Mouse (Mus musculus): Measurements from ENCODE around the gene Pold4.
"Not testable (repeated sequence)": the region's sequence is repeated elsewhere in the genome, so short reads cannot be mapped to it uniquely, and the experiment has no call there.

Gene Pold4

DNA sequence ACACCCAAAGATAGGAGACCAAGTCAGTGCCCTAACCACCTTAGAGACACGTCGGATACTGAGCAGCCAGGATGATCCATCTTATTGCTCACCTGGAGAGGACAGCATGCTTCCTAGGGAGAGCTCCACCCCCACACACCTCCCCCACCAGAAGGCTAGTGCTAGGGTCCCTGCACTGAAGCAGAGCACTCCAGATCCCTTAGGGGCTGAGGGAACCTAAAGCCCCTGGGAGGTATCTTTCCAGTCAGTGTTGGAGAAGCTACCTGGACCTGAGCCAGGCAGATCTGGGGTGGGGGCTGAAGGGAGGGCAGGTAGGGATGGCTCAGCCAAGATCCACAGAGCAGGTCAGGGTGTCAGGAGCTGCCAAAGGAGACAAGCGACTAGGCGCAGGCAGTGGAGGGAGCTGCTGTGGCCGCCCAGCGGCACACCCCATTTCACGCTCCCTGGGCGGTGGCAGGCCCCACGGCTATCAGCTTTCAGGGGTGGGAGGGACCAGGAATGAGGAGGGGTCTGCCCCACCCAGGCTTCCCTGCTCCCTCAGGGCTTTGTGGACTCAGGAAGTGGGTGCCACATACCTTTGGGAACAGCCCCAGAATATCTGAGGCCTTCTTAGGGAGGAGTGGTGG lies 2.1 kb upstream of the Pold4 start:
- peak; percentile 63 for DNase-seq (ENCODE audit: low spot score)

DNA sequence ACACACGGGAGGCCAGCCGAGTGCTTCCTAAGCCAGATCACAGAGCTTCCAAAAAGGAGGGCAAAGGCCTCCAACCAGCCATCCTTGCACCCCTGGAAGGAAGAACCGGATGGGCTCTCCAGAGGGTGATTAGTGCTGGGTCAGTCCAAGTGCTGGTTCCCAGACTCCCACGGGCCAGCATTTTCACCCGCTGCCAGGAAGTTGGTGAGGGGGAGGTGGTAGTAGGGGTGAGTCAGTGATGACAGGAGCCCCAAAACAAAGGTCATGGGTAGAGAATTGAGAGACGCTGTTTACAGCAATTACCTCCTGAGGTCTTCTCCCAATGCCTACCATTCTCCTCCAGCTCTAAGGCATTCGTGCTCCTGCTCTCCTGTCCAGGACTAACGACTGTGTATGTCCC lies 1.3 kb upstream of the Pold4 start:
- peak; percentile 45 for DNase-seq (ENCODE audit: low spot score)

DNA sequence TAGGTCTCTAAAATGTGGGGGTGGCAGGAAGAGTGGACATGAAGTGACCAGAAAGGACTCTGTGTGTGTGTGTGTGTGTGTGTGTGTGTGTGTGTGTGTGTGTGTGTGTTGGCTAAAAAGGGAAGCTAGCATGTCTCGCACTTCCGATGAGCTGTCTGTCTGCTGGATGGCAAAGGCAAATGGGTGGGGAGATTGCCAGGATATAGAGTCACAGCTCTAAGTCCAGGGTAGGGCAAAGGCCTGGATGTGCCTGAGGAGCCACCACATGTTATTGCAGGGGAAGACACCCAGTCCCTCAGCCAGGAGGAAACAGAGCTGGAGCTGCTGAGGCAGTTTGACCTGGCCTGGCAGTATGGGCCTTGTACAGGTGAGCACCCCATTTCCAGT lies 480 bp downstream of the Pold4 start:
- DNase-seq (ENCODE audit: low spot score), result no peak

DNA sequence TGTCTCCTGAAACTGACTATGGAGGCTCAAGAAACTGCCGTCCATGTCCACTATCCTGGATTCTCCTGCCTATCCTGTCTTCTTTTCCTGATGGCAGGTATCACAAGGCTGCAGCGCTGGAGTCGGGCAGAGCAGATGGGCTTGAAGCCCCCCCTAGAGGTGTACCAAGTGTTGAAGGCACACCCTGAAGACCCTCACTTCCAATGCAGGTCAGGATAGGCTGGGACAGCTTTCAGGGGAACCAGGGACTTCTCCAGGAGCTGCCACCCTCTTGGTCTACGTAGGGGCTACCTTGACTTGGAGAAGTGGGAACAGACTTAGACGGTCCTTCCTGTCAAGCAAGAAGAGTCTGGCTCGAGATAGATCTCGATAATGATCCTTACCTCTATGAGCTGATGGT lies 952 bp downstream of the Pold4 start:
- no peak for DNase-seq (ENCODE audit: low spot score)

DNA sequence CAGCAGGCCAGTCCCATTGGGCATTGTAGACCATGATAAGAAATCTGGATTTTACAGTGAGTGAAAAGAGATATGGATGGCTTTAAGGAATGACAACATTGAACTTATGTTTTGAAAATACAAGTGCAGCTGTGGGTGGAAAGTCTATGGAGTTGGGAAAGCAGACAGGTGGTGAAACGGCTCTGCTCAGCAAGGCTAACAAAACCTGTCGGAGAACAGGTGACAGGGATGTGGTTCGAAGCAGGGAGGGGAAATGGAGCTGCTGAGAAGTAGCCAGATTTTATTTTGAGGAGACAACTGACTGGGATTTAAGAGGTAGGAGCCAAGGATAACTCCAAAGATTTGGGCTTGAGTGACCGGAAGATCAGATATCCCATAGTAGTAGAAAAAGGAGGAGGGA lies 2.8 kb downstream of the Pold4 start:
- DNase-seq (ENCODE audit: low spot score), result no peak

DNA sequence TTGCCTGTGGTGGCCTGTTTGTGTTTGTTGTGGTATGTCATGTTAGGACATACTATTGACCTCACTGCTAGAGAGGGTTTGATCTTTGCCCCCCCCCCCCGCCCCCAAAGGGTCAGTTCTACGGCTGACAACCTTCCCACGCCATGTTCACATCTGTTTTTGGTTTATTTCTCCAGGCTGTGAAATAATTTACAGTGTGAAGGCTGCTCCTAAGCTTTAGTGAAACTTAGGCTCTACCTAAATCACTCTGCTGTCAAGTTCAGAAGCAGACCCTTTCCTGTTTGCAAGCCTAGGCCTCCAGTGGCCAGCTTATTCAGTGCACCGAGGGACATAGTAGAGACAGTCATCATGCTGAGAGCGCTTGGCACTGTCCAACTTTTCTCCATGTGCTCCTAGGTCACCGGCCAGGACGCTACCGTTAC lies 8.6 kb downstream of the Pold4 start:
- no peak for DNase-seq (ENCODE audit: low spot score)

DNA sequence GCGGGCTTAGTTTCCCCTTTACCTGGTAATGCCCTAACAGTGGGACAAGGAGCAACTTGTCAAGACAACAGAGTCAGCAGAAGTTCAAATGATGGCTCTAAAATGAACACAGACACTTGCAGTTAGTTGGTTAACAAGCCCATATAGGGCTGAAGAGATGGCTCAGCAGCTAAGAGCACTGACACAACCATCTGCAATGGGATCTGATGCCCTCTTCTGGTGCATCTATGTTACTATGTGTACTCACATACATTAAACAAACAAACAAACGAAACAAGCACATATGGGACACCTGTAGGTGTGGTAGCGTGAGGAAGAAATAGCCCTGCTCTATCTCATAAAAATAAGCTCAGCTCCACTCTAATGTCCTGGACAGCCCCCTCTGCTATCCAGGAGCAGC lies 10.7 kb downstream of the Pold4 start:
- DNase-seq (ENCODE audit: low spot score), result no peak

DNA sequence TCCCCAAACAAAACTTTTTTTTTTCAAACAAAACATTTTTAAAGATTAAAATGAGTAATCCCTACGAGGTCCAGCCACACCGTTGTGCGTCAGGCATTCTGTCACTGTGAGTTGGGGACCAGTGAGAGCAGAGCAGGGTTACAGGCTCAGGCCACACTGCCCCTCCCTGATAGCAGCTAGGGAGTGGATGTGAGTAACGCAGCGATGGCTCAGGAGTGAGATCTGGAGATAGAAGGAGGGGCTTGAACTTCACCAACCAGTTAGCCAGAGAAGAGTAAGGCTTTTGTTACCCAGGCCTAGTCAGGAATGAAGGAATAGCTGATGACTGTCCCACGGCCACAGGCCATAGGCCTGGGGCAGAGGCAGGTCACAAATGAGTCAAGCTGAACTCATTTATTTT lies 13.1 kb downstream of the Pold4 start:
- DNase-seq (ENCODE audit: low spot score), result no peak

DNA sequence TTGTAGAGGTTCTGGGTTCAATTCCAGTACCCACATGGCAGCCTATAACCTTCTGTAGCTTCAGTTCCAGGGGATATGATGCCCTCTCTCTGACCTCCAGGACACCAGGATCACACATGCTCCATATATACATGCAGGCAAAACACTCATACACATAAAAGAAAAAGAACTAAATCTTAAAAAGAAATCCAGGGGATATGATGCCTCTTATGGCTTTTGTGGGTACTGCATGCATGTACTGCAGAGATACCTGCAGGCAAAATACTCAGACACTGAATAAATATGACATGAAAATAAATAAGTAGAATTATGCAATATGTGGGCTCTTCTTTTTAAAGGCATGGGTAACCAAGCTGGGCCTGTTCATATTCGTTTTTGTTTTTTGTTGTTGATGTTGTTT lies 15.3 kb downstream of the Pold4 start:
- no peak for DNase-seq (ENCODE audit: low spot score)

DNA sequence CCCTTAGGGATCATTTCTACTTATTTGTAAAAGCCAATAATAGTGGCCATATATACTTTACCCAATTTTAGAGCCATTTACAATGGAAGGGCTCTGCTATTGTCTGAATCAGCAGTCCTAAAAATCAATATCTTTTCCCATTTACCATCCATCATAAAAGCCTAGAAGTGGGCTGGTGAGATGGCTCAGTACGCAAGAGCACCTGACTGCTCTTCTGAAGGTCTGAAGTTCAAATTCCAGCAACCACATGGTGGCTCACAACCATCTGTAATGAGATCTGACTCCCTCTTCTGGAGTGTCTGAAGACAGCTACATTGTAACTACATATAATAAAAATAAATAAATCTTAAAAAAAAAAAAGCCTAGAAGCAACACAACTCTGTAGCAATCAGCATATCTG lies 17.0 kb downstream of the Pold4 start:
- not testable (repeated sequence) for DNase-seq (ENCODE audit: low spot score)

DNA sequence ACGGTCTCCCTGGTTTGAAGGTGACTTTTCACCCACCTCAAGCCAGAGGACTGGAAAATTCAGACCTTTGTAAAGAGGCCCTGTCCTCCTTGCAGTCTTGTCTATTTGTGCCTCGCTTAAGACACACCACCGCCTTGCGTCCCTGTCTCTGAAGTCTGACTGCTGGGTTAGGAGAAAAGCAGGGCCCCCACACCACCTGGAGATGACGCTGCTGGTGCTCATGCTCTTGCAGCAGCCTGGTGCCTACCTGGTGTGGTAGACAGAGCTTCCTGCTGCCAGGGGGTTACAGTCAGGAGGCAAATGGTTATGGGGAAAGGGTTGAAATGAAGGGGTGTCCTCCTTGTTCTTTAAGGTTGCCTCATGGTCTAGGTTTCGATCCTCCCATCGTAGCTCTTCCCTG lies 22.5 kb downstream of the Pold4 start:
- no peak for DNase-seq (ENCODE audit: low spot score)

DNA sequence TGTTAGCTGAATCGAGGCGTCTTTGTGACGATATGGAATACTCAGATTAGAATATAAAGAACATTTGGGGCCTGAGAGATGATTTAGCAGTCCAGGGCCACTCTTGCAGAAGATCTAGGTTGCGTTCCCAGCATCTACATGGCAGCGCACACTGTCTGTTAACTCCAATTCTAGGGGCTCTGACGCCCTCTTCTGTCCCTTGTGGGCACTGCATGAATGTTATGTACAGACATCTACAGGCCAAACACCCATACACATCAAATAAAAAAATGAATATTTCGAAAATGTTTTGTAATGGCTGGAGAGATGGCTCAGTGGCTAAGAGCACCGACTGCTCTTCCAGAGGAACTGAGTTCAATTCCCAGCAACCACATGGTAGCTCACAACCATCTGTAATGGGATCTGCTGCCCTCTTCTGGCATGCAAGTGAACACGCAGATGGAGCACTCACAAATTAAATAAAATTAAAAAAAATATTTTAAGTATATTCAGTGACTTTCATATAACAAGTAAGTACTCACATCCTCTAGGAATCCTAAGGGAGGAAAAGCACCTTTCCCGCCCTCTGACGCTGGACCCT lies 24.0 kb downstream of the Pold4 start:
- no peak for DNase-seq (ENCODE audit: low spot score)

DNA sequence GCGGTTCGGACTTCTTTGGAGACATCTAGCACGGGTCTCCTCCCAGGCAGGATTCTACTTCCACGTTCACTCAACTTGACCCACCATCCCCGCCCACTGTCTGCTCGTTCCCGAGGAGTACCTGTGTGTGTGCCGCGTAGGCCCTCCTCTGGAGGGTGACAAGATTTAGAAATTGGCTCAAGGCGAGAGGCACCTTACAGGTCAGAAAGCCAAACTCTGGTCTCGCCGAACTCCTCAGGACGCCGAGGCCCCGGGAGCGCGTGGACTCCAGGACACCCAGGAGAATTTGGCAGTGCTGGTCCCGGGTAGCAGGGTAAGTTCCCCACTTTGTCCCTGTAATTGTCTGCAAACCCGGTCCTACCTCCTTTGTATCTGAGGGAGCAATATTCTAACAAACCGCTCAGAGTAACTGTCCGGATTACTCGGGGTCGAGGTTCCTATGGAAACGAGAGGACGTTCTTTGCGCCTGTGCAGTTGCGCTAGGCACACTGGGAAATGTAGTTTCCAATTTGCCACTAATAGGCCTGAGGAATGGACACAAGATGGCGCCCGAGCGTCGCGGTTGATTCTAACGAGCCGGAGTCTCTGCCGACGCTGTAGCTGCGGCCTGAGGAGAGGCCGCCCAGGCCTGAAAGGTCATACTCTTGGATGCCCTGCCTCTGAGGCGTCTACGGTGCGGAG lies 25.7 kb downstream of the Pold4 start:
- peak; percentile 95 for DNase-seq (ENCODE audit: low spot score)

DNA sequence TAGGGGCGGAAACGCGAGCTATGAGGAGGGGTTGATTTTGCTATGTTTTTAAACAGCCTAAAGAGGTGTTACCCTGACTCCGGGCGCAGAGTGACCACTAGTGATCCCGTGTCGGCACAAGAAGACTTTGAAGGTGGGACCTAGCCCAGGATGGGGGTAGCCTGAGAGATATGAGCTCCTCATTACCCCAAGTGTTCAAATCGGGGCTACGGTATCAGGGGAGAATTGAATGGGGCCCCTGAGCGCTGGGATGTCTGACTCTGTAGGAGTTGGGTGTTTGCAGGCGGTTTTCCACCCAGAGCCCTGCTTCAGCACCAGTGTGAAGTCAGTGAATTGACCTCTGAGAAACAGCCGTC lies 26.2 kb downstream of the Pold4 start:
- DNase-seq (ENCODE audit: low spot score), result no peak

DNA sequence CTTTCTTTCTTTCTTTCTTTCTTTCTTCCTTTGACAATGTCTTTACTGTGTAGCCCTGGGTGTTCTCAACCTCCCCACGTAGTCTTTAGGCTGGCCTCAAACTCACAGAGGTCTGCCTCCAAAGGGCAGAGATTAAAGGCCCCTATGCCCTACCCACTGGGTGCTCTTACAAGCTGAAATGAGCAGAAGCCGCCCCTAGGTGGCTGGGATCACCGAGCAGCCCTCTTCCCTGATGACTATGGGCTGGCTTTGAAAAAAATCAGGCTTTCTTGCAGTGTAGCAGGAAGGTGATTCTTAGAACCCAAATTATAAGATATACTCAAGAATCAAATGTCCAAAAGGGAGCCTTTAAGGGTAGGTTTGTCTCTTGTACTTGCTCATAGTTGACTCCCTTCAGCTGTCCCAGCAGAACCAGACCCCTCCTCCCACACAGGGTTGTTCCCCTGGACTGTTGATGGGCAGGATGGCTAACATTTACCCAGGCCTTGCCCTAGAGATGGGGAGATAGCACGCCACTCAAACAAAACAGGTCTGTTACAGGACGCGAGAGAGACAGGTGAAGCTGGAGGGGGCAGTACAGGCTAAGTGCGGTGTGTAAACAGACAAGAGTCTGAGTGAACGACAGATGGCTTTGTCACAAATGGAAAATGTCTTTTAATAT lies 29.5 kb downstream of the Pold4 start:
- DNase-seq (ENCODE audit: low spot score), result no peak

DNA sequence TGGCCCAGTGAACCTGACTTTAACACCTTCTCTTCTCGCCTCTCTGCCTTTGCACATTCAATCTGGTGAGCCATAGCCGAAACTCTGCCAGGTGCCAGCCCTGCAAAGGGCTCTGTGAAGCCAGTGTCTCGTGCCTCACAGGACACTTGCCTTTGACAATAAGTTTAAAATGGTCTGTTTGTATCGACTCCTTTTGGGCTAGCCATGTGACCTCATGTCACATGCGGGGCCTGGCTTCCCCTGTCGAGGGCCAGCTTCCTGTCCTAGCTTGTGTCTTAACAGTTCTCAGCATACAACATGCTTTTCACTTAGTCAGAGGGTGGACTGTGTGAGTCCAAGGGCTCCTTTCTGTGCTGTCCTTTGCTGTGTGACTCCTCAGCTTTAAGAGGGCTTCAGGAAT lies 31.1 kb downstream of the Pold4 start:
- DNase-seq (ENCODE audit: low spot score), result no peak

DNA sequence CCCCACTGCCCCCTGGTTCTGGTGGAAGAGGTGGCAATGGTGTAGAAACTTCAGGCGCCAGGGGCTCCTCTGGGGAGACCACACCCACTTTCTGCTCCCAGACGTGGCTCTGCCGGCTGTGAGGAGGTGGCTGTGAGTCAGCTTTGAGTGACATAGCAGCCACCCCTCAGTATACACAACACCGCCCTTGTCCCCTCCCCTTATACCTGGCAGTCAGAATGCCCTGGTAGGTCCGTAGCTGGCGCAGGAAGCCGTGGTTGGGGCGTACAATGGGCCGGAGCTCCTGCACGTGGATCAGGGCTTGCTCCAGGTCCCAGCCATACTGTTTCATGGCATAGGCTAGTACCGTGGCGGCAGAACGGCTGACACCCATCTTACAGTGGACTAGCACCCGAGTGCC lies 32.0 kb downstream of the Pold4 start:
- DNase-seq (ENCODE audit: low spot score), result no peak

DNA sequence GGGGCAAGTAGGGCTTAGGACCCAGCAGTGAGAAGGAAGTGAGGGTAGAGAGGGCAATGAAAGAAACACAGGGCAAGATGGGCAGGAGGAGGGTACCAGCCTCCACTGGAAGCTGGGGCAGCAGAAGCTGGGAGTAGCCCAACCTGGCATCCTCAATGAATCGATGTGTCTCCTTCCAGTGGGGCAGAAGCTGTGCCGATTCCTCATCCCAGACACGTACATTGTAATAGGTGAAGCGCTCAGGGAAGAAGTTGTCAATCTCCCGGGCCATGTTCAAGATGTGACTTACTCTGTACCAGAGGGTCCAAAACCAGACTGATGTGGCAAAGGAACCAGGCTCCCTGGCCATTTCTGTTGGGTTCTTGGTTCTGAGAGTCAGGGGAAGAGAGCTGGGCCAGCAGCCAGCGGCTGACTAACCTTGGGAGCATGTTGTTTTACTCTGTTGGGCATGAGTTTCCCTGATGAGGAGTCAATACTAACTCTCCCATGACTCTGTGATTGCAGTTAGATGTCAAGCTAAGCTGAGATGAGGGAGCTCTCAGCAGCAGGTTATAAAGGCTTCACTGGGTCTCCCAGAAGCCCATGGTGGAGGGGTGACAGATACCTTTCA lies 32.6 kb downstream of the Pold4 start:
- DNase-seq (ENCODE audit: low spot score), result no peak

DNA sequence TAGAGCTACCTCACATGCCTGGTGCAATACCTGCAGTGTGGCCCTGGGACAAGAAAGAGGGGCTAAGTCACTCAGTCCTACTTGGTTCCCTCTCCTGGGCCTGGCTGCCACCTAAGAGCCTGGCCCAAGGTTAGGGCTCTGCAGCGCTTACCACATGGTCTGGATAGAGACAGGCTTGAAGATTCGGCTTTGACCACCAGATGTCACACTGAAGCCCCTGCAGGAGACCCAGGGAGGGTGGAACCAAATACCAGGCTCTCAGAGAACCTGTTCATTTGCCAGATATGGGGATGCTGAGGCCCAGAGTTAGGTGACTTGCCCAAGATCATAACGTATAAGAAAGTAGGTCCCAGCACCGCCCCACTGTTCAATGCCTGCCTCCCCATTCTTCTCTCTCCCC lies 34.3 kb downstream of the Pold4 start:
- DNase-seq (ENCODE audit: low spot score), result no peak

DNA sequence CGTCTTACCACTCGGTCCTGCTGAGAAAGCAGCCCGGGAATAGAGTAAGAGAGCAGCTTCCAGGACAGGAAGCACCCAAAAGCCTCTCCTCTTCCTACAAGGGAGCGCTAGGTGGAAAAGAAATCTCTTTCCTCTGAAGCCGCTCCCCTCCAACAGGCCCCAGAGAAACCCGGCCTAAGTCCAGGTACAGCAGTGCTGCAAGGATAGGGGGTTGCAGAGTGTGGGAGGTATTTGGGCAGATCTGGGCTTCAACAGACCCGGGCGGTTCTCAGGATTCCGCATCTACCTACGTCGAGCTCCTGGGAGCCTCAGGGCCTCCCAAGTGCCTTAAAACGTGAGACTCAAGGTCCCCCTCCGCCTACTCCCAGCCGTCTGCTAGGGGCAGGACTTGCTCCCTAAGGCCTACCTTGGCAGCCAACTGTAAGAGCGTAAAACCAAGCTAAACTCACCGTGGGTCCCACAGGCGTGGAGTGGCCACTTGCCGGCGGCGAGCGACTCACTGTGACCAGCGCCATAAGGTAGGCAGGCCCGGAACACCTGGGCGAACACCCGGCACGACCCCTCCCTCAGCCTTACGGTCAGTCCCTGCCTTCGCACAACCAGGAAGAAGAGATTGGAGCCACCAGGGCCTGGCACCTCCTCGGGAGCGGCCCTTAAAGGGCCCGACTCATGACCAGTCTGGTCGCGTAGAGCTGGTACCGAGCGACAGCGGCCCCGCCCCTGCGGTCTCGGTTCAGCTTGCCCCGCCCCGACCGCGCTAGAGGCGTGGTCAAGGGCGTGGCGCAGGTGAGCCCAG lies 37.1 kb downstream of the Pold4 start, which contains the start of gene Ssh3:
Ssh3 (minus strand) TSS at position 615 of the 796 bp plus-strand sequence.
- peak; percentile 73 for DNase-seq (ENCODE audit: low spot score)

DNA sequence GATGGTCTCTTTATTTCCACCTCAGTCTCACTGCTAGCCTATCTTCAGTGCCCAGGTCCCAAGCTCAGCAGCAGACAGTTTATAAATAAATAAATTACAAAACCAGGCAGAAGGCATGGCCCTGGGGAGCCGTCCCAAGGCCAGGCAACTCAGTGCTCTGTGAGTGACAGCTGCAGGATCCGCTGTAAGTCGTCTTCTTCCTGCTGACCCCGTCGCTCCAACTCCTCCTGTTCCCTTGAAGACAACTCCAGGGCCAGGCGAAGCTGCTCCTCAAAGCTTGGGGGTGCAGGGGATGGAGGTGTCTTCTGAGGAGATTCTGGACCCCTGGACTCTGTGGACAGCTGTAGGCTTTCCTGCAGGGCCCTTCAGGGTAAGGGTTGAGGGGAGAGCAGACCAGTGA lies 38.5 kb downstream of the Pold4 start:
- DNase-seq (ENCODE audit: low spot score), result no peak

DNA sequence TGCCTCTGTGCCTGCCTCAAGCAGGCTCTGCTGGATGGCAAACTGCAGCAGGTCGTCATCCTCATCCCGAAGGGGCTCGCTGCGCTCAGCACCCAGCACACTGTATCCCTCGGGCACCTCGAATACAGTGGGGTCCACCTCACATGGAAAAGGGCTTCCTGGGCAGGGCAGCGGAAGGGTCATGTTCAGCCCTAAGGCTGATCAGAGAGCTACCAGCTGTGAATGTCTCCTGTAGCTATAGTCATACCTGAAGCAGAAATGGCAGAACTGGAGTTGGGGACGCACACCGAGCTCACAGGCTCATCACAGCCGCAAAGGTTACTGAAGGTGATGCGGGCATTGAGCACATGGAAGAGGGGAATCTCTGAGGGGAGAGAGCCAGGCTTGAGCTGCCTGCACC lies 39.3 kb downstream of the Pold4 start:
- DNase-seq (ENCODE audit: low spot score), result no peak

Measured in testis, postnatal 10 days (tissue).